Mouse (Mus musculus) adrenal gland, adult 2 months (tissue): ENCODE measurements at regions not wholly inside any gene's neighbourhood (a gene's known extent, or its start where the extent isn't known, plus 50 kb on each side); places are given as distances from the start of the nearest gene placed in this dataset.

Source experiments
- DNase-seq: peaks from one replicate; pipeline ENCODE4 v3.0.0; 2021

DNA sequence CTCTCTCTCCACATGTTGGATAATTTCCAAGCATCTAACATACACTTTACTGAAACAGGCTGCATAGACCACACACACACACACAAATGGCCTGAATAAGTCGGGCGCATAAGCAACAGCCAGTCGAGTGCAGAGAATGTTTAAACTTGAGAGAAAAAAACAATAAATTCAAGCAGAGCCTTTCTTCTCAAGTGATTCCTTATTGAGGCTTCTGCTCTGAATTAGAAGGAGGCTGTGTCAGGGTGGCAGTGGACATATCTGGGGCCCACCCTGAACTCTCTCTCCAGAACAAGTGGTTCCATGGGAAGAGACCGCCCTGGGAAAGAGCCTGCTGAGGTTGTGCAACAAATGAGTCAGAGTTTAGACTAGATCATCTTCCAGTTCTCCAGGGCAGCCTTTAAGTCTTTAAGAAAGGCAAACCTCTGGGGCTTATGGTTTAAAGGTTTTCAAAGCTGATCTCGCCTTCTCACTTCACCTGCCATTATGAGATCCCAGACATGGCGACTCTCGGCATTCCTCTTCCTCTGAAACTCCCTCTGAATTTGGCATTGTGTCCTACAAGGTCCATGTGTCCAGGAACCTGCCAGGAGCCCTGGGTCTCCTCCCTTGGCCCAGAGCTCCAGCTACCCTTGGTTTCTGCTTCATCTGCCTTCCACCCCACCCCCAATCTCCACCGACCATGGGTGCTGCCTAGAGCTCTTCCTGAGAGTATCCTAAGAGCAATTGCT, 445.3 kb downstream of the Wdr11 start:
- DNase-seq = peak; percentile 55

- peak; percentile 68 for DNase-seq
Observed at GRCm38 (mm10) chr7:130037573-130037925, 445.9 kb downstream of the Wdr11 start.

- no peak for DNase-seq
Observed at GRCm38 (mm10) chr7:130040596-130040995, 448.9 kb downstream of the Wdr11 start.

GRCm38 (mm10) chr7:130041402-130041965, 449.8 kb downstream of the Wdr11 start:
- no peak for DNase-seq

GRCm38 (mm10) chr7:130042296-130042910, 450.7 kb downstream of the Wdr11 start:
- no peak for DNase-seq

DNA sequence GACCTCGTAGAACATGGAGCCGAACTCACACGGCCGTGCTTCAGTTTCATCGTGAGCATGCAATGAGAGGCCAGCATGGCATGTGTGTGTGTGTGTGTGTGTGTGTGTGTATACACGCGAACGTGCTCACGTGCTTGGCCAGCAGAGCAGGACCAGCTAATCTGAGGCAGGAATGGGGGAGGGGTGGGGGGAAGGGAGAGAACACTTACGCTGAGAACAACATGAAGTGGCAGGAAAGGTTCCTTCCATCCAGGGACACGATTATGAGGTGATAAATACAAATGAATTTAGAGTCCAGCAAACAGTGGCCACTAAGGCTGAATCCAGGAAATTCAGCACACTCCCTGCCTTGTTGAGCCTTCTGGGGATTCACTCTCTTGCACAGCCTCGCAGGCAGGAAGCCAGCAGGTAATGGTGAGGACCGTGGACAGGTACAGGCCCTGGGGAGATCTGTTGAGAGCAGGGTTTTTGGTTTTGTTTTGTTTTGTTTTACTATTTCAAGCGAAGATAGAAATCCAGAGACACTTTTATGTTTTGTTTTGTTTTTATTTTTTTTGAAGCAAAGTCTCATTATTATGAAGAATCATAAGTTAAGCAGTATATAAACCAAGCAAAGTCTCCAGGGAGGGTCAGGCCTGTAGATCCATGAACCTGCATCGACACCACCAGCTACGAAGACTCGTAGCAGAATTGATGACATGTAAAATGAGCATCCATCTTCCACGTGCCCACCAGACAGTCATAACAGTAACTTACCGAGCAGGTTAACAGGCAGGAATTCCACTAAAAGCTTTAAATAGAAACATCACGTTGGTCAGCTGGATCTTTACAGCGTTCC, 452.0 kb downstream of the Wdr11 start:
- no peak for DNase-seq

DNA sequence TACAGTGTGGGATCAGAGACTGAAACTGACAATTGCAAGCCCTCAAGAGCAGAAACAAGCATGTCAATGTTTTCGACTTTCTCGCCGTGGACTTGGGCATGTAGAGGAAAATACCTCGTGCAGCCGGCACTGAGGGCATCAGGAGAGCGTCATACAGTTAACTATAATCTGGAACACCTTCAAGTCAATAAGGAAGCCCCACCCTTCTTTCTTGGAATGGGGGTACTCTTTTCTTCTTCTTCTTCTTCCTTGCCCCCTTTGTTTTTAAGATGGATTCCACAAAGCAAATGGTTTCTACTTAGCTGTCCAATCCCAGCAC, 452.5 kb downstream of the Wdr11 start:
- DNase-seq = no peak

GRCm38 (mm10) chr7:130044581-130044980, 452.9 kb downstream of the Wdr11 start:
- no peak for DNase-seq

GRCm38 (mm10) chr7:130046086-130046485, 454.4 kb downstream of the Wdr11 start:
- peak; percentile 53 for DNase-seq

DNA sequence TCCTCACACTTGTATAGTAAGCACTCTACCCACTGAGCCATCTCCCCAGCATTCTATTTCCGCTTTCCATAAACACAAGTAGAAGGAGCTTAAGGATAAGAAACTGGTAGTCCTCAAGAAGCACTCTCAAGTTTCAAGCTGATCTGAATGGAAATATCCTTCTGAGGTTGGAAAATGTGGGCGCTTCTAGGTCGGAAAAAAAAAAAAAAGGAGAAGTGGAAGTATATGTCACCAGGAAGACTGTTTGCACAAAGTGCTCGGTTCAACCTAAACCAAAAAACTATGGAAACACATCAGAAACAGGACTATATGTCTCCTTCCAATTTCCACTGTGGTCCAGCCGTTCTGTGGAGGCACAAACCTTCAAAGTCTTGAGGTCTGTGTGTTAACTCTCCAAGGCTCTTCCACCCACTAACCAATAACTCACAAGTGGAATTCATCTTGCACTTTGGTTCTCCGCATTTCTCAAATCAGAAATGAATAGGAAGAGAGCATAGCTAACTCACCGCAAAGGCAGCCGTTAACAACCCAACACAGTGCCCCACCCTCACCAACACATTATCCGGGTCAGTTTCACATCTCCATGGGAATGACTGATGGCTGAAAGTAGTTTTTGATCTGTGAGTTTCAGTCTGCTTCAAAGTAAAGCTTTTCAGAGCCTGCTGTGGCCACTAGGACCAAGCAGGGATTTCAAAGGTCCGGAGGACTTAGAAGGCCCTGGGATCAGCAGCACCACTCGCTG, 455.8 kb downstream of the Wdr11 start:
- DNase-seq = no peak

GRCm38 (mm10) chr7:130048106-130048772, 456.6 kb downstream of the Wdr11 start:
- DNase-seq = no peak

DNA sequence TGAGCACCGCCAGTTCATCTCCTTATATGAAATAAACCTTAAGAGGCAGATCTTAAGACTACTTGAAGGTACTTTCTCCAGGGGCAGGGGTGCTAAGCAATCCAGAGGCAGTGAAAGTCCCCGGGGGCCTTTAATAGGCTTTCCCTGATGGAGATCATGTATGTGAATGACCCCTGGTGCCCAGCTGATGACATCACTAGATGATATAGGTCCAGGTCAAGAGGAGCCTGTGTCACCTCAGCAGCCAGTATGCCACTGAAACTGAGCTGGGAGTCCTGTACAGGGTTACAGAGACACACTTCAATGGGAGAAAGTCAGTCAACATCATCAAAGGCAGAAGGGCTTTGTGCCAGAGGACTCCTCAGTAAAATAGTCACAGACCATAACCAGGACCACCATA, 457.8 kb downstream of the Wdr11 start:
- DNase-seq = no peak

GRCm38 (mm10) chr7:130050120-130050519, 458.5 kb downstream of the Wdr11 start:
- no peak for DNase-seq

DNA sequence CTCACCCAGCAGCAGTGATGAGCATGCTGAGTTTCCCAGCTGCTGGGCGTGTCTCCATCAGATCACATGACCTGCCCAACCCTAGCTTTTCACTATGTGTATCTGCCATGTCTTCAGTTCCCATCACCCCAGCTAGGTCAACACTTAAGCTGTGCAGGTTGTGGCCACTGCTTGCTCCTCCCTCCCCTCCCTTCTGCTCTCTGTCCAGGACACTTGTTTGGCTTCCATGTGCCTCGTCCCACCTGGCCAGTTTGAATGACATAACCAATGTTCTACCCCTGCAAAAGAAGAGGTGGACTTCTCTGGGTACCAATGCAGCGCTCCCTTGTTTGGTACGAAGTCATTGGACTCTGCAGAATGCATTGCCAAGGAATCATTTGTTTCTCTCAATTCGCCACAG, 460.7 kb downstream of the Wdr11 start:
- no peak for DNase-seq

GRCm38 (mm10) chr7:130057708-130058107, 462.5 kb downstream of the Ate1 start:
- DNase-seq = no peak

DNA sequence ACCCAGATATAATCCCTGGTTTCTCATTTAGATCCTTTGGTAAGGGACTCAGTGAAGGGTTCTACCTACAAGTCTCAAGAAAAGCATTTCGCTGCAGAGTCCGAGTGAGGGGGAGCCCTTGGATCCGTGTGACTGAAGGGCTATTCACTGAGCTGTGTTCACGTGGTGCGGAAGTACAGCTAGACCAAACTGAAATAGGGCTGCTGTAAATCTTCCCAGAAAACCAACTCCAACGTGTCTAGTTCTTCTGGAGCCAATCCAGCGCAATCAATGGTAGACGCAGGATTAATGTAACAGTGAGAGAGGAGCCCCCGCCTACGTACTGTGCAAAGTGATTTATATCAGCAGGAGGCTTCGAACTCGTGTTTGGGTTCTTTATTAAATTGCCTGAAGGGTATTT, 461.9 kb downstream of the Ate1 start:
- no peak for DNase-seq

DNA sequence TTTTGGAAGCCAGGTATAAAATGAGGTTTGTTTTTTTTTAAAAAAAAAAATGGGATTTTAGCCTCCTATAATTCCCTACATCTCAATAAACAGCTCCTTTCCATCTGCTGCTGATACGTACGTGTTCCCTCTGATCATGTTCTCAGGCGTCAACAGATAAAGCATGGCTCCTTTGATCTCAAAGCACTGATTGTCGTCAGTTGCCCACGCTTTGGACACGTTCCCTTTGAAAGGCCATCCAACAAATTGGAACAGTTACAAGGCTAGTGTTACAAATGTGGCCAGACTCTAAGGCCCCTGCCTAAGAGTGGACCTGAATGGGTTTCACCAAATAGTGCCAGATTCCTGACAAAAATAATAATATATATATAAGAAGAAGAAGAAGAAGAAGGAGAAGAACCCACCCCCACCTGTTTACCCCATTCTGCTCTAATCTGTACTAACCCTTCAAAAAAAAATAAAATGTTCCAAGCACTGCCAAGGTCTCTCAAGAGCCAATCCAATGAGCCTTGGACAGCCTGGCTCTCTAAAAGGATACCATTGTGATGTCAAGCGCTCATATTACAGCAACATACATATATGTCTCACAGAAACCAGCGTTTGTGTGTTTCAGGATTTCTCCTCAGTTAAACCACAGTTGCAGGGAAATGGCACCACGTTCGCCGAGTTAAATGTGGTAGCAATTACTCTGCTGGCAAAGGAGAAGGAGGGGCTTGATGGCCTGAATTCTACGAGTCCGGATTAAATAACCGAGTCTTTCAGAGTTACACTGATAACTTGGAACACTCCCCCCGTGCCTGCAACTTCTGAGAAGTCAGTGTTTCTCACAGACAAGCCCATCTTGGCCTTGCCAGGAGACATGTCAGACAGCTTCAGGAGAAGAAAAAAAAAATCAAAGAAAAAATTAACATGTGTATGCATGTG, 460.2 kb downstream of the Ate1 start:
- no peak for DNase-seq

DNA sequence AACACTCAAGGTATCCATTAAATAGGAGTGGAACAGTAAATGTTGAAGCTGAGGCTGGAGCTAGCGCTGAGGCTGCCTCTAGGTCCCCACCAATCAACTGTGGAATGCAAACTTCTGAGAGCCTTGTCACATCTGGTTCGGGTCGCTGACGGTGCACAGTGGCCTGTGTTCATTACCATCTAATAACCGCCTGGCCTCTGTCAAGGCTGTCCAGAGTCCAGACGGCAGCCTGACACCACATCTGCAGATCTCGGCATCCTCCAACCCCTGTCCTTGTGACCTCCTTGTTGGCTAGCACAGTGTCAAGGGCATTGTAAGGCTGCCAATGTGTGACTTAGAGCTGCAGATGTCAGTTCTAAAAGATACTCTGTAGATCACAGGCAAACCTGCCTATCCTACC, 455.7 kb downstream of the Ate1 start:
- DNase-seq = peak; percentile 74

DNA sequence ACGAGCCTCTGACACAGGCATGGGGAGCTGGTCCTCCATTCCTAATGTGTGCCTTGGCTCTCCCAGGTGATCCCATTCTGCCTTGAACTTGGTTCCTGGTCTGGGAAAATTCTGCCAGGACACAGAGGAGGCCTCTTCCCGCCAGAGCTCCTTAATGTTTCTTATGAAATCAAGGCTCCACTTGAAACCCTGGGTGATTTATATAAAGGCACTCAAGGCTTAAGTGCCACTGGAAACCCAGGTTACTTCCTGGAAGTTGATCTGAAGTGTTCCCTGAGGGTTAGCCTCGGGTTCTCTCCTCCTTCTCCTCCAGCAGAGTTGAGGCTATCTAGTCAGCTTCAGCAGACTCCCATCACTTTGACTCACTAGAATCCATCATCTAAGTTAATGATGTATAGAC, 451.9 kb downstream of the Ate1 start:
- no peak for DNase-seq

GRCm38 (mm10) chr7:130073388-130073787, 446.8 kb downstream of the Ate1 start:
- no peak for DNase-seq
